Mouse (Mus musculus): Measurements from ENCODE around the gene Srarp.

Gene Srarp

DNA sequence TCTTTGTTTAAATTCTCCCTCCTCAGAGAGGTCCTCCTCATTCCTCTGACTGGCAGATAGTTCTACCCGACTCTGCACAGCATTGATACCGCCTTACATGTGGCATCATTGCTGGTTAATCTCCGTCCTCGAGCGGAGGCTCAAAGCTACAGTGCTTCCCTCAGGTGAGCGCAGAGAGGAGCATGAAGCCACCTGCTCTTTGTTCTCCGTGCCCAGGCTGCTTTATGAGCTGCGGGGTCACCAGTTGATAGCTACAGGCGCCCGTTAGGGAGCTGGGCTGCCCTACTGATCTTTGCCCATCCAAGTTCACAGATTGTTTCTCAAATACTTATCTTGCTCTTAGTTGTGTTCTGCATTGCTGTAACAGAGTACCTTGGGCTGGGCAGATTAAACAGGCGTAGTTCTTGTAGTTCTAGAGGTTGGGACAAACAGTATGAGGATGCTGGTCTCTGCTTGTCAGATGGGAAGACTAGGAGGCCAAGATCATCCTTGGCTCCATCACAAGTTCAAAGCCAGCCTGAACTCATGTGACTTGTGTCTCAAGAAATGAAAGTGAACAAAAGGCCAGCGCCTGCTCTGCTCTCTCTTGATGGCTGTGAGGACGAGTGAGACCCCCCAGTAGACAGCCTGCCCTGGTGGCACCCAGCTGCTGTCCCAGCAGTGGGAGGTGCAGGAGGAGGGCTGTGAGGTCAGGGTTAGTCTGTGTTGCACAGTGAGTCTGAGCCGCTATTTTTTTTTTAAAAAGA is 20.5 kb upstream of the Srarp start:
- DNase-seq (ENCODE audit: low read depth, low spot score), result no peak

DNA sequence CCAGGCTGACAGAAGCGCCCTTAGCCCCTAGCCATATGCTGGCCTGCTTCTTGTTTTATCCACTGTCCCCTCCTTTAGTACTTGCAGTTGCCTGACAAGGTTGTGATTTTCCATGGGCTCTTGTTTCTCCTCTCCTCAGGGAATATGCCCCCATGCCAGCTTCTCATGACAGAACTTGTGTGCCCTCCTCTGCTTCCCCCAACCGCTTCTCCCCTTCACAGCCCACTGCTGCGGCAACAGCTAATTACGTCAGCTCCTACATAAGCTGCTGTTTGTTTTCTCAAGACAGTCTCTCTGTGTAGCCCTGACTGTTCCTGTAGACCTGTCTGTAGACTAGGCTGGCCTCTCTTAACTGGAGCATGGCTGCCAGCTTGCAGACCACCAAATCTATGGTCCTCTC is 19.6 kb upstream of the Srarp start:
- DNase-seq (ENCODE audit: low read depth, low spot score), result no peak

DNA sequence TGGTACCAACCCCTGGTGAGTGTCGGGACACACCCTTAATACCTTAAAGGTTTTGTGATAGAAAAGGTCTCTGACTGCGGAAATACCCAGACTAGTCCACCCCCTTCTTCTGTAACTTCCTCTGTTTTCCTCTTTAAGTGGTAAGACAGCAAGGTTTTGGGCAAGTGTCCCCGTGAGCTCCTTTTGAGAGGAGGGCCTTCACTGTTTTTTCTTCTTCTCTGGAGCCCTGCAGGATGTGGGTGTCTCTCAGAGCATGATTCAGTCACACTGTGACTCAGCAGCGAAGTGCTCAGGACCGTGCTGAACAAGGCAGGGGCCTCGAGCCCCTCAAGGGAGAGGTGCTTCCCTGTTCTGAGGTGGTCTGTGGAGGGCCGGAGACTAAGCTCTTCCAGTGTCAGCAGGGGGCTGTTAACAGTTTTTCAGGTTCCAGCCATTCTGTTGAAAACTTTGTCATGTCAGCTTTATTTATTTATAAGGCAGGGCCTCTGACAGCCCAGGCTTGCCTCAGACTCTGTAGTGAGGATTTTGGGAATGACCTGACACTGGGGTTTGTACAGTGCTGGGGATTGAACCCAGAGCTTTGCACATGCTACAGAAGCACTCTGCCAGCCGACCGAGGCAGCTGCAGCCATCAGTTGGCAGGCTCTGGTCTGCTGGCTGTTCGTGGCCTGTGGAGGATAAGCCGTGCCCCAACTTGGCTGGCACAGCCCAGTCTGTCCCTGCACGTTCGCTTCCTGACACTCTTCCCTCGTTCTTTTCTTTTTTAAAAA is 18.9 kb upstream of the Srarp start:
- no peak for DNase-seq (ENCODE audit: low read depth, low spot score)

DNA sequence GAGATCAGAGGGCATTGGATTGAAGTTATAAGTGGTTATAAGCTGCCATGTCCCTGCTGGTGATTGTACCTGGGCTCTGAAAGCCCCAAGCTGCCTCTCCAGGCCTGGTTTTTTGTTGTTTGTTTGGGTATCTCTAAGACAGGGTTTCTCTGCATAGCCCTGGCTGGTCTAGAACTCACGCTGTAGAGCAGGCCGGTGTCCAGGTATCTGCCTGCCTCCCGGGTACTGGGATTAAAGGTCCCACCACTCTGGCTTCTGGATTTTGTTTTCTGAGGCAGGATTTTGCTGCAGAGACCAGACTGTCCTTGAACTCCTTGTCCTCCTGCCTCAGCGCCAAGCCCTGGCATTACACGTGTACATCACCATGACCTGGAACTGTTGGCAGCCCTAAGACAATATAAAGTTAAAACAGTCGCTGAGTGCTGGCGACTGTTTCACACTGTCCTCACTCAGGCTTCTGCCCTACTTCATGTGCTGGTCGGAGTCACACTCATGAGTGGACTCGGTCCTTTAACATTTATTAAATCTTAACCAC is 16.1 kb upstream of the Srarp start:
- DNase-seq (ENCODE audit: low read depth, low spot score), result no peak

DNA sequence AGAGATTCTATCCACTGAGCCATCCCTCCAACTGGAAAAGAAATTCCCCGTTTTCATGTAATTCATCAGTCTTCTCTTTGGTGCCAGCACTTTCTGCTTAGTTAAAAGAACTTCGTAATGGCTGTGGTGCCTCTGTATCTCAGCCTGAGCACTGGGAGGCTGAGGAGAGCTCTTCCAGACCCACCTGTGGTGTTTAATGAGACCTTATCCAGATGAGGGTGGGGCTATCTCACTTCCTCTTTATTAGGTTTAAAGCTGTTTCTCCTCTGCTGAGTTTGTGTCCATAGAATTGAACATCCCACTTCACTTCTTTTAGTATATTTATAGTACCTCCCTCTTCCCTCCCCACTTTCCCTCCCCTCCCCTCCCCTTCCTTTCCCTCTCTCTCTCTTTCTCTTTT is 15.3 kb upstream of the Srarp start:
- DNase-seq (ENCODE audit: low read depth, low spot score), result no peak

DNA sequence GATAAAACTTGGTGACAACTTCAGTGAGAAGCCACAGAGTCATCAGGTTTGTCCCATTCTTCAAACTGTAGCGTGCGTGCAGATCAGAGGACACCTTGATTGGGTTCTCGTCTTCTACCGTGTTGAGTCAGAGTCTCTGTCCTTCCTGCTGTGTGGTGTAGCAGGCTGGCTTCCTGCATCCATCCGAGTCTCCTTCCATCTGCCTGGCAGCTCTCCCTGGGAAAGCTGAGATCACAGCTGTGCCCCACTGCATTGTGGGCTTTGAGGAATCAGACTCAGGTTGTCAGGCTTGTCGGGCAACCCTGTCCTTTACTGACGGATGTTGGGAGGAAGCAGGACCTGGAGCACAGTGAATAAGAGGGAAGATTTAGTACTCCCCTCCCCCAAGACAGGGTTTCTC is 10.3 kb upstream of the Srarp start:
- no peak for DNase-seq (ENCODE audit: low read depth, low spot score)

DNA sequence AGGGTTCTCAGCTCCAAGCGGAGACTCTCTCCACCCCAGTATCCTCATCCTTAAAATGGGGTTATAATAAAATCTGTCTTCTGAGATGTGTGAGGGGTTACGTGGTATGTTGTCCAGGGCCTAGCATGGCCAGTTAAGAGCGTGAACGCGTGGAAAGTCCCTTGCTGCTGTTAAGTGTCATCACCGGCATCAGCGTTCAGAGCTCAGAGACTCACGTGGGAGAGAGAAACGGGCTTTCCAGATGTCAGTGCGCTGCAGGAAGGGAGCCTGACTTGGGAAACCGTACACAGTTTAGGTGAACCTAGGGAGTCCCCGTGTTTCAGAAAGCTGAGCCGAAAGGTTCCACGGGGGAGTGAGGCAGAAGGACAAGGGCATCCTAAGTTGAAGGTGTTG is 9.4 kb upstream of the Srarp start:
- no peak for DNase-seq (ENCODE audit: low read depth, low spot score)

DNA sequence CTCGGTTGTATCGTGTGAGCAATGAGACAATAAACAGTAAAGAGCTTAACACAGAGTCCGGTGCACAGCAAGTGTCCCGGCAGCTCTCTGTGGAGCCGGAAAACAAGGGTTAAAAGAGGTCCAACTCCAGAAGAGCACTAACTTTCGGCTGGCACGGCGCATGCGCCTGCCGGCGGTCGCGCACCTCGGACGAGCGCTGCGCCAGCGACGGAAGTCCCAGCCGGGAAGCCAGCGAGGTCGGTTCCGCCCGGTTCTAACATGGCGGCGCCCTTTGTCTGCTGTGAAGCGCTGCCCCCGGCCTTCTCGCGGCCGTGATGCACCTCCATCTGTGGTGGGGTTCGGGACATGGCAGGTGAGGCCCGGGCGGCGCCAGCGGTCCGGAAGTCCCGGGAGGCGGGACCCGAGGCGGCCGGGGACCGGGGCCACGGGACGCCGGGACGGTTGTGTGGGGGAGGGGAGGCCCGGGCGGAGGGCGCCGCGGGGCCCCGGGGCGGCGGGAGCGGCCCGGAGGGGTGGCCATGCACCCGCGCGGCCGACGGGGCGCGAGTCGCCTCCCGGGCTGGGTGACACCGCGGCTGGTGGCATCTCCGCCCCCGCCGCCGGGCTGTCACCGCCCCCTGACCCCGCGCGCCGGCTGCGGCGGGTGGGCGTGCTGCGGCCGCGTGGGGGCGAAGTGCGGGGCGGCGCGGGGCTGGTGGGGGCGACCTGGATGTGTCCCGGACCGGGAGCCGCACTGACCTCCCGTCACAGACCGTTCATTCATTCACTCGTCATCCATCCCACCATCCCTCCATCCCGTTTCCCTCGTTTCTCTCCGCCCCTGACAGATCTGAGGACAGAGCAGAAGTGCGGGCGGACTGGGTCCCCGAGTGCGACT is 8.8 kb upstream of the Srarp start, which contains the start of gene Zbtb17:
Gene Zbtb17 (plus strand): TSS at position 204 of the 877 bp plus-strand sequence.
- peak; percentile 93 for DNase-seq (ENCODE audit: low read depth, low spot score)

DNA sequence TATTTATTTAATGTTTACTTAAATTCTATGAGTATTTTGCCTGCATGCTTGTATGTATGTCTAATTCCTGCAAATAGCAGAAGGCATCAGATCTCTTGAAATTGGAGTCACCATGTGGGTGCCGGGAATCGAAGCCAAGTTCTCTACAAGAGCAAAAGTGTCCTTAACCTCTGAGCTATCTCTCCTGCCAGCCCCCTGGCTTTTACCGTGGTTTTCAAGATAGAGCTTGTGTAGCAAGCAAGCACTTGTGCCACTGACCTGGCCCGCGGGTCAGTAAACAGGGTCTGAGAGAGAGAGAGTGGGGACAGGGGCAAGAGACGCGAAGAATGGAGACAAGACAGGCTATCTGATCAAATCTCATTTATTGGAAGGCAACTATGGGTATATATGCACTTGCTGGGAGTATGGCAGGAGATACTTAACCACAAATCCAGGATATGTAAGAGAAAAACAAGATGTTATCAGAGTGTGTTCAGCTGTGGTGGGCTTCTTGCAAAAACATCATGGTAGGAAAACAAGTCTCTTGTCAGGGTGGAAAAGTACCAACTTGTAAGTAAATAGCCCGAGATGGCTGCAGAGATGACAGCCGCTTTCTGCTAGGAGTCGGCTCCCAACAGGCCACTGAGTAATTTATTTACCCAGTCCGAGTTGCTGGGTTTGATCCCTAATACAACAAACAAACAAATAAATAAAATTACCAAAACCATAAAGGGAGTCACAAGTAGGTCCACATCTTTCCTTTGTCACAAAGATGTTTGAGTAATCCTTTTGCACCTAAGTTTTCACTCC is 7.9 kb upstream of the Srarp start:
- no peak for DNase-seq (ENCODE audit: low read depth, low spot score)

DNA sequence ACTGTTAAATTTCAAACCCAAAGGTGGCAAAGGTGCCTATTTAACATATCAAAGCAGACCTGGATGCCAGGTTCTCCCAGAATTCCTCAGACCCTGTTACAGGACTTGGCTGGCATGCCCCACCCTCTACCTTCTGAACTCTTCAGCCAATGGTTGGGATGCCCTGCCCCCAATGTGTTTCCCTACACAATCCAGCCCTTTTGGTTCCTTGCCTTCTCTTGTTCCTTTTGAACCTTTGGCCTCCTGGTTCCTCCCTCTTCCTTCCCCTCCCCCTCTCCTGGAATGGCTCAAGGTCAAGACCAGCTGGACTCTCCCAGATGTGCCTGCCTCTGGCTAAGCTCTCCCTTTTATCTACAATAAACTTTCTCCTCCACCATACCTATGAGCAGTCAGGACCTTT is 5.0 kb upstream of the Srarp start:
- DNase-seq (ENCODE audit: low read depth, low spot score), result no peak

DNA sequence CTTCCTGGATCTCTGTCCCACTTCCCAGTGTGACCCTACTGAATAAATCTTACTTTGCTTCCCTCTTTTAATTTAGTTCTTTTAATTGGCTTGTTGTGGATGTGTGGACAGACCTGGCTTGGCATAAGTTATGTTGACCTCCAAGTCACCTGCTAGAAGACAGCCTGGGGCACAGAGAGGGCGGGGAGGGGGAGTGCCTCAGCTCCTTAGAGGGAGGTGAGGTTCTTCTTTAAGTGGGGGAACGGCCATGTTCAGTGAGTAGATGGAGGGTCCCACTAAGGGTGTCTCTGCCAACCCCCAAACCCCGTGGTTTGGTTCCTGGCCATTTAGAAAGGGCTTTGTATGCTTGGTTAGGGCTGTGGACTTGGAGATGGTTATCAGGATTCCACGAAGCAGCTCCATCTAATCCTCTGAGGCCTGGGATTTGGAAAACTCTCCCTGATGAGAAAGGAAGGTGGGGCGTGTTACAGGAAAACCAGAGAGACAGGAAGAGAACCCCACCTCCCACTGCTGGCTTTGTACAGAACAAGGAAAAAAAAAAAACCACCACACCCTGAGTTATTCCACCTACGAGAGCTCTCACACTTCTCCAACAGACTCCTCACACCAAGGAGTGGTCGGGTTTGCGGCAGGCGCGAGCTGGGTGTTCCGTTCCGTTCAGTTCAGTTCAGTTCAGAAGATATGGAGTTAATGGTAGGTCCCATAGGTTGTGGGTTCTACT is 3.3 kb upstream of the Srarp start:
- DNase-seq (ENCODE audit: low read depth, low spot score), result no peak

DNA sequence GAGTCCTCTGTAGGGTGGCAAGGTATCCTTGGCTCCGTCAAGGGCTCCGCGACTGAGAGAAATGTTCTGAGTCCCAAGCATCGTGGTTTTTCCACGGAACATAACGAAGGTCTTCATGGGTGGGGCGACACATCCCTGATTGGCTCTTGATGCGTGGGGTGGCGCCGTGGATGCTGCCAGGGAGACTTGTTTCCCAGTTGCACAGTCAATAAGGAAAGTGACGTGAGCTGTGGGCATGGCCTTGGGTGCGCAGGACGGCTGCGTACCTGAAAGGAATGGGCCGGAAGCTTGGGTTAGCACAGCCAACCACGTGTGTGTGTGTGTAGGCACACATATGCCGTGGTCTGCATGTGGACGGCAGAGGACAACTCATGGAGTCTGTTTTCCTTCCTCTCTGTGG is 2.7 kb downstream of the Srarp start:
- DNase-seq (ENCODE audit: low read depth, low spot score), result no peak

DNA sequence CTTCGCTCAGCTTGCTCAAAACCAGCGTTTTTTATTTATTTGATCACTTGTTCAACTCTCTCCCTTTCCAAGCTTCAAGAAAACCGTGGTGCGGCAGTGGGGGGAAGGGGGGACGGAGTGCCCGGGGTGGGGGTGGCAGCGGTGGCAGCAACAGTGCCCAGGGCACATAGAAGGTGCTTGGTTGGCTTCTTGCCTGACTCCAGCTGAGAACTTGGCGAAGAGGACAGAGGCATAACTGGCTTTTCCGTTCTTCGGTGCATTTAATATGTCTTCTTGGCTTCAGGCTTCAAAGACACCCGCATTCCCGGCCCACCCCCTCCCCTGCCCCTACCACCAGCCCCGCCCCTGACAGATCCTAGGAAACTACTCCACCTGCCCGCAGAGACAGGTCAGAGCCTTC is 3.2 kb downstream of the Srarp start:
- DNase-seq (ENCODE audit: low read depth, low spot score), result no peak

DNA sequence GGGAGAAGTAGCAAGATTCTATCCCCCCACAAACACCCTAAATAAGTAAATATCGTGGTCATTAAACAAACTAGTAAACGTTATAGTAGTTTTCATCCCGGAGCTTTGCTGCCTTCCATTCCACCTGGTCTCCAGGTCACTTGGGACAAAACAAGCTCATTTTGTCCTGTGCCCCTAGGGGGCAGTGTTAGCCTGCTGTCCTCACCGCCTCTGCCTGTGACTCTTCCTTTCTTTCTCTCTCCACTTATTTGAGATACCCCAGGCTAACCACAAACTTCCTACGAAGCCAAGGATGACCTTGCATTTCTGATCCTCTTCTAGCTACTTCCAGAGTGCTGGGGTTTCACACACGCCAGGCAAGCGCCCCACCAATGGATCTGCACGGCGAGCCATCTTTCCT is 4.9 kb downstream of the Srarp start:
- peak; percentile 71 for DNase-seq (ENCODE audit: low read depth, low spot score)

DNA sequence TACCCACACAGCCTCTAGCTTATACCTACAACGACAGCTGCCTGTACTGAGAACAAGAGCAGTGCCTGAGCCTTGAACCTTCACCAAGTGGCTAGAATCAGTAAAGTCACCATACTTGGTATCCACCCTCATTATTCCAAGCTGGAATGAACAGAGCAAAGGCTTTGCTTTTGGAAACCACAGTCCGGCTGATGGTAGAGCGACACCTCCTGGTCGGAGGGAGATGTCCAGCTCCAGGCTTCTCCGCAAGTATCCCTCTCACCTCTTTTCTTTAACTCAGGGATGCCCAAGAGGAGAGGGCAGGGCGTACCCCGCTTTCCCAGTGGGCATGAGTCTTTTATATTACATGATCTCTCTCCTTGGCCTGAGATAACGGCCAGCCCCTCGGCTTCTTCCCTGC is 6.1 kb downstream of the Srarp start:
- peak; percentile 69 for DNase-seq (ENCODE audit: low read depth, low spot score)

DNA sequence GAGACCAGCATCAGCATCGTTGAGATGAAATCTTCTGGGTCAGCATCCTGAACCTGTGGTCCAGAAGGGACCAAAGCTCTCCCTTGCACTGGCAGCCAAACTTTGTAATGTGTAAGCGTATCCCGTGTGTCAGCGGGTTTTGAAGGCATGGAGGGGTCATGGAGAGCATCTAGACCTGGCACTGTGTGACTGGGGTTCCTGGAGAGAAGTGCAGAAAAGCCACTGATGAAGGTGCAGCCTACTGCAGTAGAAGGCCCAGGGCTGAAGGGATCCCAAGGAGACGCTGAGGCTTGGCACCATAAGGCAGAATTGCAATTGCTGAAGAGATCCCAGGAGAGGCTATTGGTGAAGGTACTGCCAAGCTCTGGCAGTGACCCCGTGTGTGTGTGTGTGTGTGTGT is 6.5 kb downstream of the Srarp start:
- no peak for DNase-seq (ENCODE audit: low read depth, low spot score)

DNA sequence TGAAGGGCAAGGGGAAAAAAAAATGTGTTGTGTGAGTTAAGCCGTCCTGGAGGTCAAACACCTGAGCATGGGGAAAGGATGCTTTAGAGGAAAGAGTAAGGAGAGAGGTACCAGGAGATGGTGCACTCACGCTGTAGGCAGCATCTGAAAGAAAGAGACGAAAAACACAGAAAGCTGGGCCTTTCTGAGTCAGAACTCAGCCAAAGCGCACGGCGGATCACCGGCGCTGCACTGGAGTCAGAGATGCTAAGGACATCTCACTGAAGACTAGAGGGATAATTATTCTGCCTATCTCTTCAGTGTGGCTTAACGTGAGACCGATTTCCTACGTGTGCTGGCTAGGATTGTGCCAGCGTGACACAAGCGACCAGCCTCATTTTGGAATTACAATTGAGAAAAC is 8.0 kb downstream of the Srarp start:
- DNase-seq (ENCODE audit: low read depth, low spot score), result no peak

DNA sequence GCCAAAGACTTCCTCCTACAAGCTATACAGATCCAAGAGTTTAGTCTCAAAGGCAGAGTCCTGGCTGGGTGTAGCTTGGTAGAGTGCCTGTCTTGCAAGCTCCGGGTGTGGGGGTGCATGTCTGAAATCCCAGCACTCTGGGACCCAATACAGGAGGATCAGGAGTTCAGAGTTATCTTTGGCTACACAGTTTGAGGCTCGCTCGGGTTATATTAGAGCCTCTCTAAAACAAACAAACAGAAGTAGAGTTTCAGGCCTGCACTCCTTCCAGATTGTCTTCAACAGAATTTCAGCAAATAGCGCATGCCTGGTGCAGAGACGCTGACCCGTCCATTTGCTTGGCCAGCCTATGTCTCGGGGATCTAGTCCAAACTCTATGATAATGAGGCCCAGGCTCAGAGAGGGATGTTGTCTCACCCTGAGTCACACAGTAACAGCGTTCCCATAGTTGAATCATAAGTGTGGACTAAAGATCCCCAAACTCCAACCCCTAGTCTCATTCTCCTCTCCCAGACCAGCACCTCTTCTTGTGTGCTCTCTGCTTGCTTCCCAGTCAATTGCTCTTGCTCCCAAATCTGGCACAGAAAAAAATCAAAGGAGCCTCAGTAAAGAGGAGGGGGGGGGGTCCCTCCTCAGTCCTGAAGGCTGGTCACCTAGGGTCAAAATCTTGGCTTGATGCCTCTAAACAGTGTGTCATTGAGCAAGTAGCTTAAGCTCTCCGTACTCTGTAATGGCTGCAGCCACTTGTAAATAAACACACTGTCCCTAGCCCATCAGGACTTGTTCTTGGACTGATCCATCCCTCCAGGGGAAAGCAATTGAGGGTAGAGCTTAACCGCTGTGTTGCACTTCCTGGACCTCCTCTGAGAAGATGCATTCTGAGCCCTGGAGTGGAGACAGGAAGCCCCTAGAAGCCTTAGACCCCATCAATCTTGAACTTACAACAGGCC is 8.8 kb downstream of the Srarp start:
- DNase-seq (ENCODE audit: low read depth, low spot score), result no peak

All from mesoderm, embryonic 11.5 days (tissue).